Mouse (Mus musculus) lung, adult 2 months (tissue): ENCODE results near the gene Ncapg2.

Experiments
- CTCF ChIP-seq: fragments of 200-500 bp; IDR thresholded peaks from 2 replicates; pipeline ENCODE4 v1.5.1; 2011; ENCODE audit warnings: mild to moderate bottlenecking, low read length, control low read depth; ENCODE audit not compliant: insufficient read depth
- POLR2A ChIP-seq: fragments of 200-500 bp; IDR thresholded peaks from 2 replicates; pipeline ENCODE4 v1.6.1; 2011; ENCODE audit warnings: low read depth, mild to moderate bottlenecking, control low read depth, low read length, borderline replicate concordance; ENCODE audit errors: extremely low read depth

DNA sequence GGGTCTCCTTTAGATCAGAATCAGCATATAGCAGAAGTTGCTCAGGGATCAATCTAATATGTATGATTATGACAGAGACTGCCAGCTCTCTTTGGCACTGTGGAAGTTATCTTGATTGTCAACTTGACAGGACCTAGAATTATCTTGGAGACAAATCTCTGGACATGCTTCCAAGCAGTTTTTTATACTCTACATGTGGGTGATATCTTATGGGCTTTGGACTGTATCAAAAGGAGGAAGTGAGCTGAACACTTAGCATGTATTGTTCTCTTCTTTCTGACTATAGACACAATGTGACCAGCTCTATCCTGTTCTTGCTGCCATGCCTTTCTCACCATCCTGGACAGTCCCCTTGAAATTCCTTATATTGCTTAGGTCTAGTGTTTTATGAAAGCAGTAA, 68.6 kb downstream of the Ncapg2 start:
- no peak for TF ChIP-seq CTCF
- no peak for TF ChIP-seq POLR2A
